Mouse (Mus musculus) frontal cortex, postnatal 36 days (tissue): ENCODE results near the gene Stum.
A peak's percentile ranks its signal among the peaks of the same experiment; 100 is the strongest.

ENCODE experiments used
- DNase-seq, 2 experiments: peaks; one replicate each; pipeline ENCODE4 v3.0.0; 2022; ENCODE audit warnings: low spot score in 2 of 2

Gene Stum

DNA sequence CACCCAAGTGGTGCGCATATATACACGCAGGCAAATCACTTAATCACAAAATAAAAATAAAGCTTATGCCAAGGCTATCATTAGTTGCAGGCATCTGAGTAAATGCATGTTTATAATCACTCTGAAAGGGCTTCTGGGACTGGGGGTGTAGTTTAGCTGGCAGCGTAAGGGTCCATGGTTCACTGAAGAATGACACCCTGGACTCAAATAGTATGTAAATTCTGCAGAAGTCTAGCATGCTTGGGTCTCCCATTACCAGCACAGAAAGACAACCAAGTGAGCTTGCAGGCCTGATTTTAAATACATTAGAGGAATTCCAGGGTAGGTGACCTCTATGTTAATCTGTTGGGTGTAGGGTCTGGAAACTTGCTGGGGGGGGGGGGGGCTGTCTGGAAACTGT is 16.5 kb upstream of the Stum start:
- no peak for DNase-seq

DNA sequence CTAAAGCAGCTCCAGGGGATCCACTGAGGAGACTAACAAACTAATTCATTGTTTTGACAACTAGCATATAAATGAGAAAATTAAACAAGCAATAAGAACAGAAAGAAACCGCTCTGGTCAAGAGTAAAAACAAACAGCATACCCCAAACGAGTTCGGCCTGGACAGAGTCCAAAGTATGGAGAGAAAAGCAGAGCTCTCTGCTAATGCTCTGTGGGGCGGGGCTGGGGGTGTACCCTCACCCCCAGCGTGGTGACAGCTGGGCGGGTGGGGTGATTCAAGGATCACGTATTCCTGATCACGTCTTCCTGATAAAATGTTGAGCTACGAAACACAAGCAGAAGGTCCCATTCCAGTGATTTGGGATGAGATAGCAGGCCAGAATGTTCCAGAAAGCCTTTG is 9.5 kb upstream of the Stum start:
- no peak for DNase-seq

DNA sequence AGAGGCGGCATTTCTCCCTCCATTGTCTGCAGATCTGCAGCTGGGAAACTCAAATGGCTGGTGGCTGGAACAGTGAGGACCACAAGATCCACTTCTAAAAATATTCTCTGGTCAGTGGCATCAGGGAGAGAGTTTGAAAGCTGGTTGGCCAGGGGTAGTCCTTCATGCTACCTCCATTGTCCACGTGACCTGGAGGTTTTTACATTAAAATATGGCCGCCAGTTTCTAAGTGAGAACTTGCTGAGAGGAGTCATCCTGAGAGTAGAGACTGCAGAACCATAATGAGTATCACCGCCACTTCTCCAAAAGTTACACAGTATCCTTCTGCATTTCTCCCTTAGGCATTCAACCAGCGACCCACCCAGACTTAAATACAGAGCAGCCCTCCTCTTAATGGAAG is 2.0 kb upstream of the Stum start:
- no peak for DNase-seq

DNA sequence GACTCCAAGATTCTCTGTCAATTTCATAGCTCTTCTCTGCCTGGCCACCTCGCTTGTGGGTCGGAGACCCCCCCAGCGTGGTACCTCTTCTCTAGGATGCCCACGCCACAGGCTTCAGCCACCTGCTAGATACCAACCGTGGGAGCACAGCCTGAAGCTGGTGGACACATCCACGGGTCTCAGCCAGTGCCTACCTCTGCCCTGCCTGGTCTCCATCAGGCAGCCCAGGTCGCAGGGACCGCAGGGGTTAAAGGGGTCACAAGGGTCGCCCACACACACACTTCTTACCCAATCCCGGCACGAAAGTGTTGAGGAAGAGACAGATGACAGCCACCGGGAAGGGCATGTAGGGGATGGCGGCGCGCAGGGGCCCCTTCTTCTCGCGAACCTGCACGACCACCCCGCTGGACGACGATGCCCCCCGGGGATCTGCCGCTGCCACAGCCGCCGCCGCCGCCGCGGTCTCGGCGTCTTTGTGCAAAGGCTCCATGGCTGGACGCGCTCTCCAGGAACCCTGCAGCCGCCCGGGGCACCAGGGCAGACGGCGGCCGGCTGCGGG is 385 bp downstream of the Stum start:
- DNase-seq = no peak

DNA sequence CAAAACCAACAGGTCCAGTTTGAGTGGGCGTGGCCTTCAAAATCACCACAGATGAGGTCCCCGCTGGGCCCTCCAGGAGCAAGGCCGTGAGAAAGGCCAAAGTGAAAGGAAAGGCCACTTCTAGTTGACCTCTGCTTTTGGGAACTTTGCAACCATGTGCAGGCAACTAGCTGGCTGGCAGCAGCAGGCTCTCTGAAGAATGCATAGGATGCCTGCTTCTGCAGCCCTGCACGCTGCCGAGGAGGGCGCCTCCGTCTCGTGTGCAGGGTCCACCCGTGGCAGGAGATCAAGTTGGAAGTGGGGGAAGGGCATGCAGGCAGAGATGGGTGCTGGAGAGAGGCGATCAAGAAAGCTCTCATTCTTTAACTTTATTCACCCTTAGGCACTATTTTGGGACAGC is 1.3 kb downstream of the Stum start:
- no peak for DNase-seq

DNA sequence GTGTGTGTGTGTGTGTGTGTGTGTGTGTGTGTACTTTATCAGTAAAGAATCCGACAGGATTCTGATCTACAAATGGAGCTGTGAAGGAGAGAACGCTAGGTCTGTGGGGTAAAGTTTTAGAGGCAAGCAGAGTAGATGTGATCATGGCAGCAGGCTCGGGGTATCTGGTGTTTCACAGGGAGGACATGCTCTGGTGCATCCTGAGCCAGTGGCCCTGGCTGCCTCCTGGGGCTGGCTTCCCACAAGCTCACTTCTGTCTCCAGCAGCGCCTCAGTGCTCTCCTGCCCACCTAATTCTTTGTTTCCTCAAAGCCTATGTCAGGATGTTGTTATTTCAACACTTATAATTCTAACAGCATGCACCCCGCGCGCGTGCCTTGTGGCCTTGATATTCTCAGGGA is 2.0 kb downstream of the Stum start:
- no peak for DNase-seq

DNA sequence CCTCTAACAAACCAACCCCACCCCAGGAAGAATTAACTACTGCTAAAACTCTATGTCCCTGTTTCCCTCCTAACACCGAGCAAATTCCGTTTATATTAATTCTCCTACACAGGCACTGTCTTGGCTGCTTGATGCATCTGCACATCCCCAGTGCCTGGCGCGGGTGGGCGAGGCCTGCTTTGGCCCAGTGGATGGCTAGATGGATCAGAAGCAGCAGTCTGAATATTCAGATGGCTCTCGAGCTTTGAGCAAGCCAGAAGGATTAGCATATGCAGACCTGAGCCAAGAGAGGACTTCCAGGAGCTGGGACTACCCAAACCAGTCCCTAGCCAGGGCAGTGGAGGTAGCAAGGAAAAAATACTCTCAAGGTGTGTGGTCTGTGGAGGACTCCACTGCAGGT is 3.0 kb downstream of the Stum start:
- no peak for DNase-seq

DNA sequence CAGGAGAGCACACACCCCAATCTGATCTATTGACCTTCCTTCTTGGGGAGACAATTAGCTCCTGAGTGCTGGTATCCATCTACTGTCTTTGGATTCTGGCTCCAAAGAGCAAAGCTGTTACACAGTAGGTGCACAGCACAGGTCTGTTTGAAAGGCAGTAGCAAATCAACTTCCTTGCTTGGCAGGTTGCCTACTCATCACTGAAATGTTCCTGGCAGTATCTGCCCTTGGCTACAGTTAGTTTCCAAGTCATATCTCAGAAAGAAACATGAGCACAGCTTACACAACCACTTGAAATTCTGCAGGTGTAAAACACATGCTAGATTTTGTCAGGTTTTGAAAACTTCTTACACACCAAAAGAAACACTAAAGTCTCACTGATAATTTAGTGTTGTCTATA is 9.7 kb downstream of the Stum start:
- DNase-seq = no peak

DNA sequence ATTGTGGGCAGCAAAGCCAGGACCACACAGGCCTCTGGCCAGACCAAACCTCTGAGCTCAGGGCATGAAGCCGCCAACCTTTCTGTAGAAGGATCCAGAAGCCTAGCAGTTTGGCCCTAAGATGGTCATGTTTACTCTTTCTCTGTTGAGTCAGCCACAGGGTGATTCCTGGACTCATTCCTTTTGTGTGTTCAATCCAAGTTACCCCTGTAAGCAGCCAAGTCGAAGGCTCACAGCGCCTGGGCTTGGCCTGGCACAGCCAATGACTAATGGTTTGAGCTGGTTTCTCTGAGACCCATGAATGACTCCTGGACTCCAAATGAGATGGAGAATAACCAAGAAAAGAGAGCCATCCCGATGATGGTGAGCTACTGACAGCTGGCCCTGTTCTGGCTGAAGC is 15.3 kb downstream of the Stum start:
- no peak for DNase-seq

DNA sequence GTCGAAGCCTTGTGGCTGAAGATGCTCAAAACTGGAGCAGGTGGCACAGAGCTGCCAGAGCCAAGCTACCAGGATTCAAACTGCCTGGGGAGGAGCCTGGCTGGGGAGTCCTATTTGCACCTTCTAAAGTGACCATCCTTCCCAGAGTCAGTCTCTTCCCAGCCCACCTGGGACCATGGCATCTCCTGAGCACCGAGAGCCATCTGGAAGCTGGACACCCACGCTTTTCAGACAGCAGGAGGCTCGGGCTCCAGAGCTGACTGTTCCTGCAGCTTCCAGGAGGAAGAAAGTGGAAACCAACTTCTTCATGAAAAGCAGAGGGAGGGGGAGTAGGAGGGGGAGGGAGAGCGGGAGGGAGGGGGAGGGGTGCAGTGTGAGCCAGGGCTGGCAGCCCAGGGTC is 17.7 kb downstream of the Stum start:
- DNase-seq = peak in 1 of 2 experiments; percentile 65

DNA sequence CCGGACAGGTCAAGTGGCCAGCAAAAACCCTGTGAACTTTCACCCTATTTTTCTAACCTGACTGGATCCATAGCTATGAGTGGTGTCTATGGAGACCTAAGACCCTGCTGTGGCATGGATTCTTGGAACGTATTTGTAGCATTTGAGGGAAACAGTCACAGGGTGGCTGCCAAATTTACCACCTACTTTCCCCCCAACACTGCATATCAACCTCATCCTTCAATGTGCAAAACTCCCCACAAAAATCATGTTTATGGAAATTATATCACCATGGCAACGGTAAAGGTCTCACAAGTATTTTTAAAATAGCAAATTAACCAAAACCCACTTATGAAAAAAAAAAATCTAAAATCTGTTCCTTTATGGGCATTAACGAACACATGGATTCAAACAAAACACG is 18.9 kb downstream of the Stum start:
- no peak for DNase-seq

DNA sequence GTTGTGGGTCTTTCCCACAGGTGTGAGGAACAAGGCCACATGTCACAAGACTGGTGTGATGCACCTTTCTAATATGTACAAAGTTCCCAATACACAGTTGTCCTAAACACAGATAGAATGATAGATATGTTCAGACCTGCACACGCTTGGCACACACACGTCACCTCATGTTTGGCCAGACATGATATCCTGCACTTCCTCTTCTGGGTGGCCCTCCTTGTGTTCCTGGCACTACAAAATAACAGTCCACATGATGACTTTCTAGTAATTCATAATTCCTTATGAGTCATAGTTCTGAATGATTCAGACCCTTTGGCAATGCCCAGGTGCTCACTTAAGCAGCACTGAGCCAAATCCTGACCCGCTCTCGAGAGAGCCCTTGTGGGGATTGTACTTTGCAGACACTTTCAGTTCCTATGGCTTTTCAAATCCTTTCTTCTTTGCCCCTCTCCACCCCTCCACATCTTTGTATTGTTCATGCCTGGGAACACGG is 20.3 kb downstream of the Stum start:
- DNase-seq = no peak

DNA sequence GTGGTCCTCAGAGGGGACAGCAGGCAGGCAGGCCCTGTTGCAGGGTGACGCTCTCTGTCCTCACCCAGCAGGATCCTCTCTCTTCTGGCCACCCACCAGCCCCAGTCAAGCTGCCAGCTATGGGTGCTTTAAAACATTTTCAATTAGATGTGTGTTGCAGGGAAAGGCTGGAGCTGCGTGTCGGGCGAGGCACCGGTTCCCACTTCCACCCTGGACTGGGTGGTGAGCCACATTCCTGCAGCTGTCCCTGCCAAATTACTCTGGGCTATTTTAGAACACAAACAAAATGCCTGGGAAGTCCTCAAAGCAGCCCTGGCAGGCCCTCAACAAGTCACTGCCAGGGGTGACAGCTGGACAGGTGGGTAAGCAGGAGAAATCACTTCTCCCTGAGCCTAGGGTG is 20.9 kb downstream of the Stum start:
- DNase-seq = no peak

DNA sequence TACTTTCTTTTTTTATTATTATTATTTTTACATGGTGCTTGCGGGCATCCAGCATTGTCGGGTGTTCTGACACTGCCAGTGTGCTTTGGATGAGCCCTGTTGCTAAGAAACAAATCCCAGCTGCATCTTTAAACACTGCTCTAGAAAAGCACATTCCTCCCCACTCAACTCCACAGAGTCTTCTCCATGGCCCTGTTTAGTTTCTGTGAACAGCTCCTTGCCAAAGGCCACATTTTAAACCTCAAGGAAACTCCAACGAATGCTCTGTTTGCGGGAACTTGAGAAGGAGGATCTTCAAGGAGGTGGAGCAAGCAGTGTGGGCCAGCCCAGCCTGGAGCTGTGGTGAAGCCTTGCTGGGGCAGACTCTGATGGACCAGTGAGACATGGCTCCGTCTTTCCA is 22.6 kb downstream of the Stum start:
- no peak for DNase-seq

DNA sequence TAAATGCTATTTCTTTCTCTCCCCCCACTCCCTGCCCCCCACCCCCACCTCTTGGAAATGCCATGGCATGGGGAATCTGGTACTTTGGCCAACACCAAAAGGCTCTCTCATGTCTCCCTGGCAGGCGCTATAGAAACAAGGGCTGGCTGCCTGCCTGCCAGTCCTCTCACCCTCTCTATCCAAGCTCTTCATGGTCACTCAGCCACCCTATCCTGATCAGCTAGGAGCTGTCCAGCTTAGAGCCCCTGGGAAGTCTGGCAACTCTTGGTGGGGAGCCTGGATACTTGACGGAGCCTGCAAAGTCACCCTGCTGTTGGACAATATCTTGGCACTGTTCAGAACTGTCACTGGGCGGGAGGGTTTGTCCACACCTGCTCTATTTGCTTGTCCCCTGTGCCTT is 24.6 kb downstream of the Stum start:
- DNase-seq = no peak

DNA sequence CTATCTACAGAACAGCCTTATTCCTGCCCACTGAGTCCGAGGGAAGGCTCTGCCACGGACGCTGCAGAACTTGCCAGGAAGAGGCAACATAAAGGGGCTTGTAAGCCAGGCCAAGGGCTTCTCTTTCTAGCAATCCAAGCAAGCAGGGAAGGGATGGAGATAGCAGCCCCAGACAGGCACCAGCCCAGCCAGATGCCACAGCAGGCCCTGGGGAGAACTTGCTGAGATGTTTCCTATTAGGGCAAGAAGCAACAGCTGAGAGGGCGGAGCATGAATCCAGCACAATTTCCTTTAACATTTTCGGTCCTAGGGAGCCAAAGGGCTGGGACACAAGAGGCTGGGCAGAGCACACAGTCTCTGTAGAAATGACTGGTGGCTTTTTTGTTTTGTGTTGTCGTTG is 25.0 kb downstream of the Stum start:
- no peak for DNase-seq

DNA sequence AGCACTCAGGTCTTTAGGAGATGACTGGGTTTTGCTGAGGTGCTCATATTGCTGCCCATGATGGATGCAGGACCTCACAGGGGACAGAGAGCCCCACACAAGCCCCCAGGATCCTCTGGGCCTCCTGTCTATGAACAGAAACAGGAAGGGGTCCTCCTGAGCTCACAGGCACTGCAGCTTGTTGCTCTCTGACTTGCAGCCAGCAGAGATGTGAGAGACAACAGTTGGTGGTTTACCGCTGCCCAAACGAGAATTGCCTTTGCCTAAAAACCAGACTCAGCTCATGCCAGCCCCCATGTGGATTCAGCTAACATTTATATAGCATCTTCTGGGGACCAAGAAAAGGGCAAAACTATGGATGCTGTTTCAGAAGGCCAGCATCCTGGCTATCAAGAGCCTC is 33.7 kb downstream of the Stum start:
- no peak for DNase-seq

DNA sequence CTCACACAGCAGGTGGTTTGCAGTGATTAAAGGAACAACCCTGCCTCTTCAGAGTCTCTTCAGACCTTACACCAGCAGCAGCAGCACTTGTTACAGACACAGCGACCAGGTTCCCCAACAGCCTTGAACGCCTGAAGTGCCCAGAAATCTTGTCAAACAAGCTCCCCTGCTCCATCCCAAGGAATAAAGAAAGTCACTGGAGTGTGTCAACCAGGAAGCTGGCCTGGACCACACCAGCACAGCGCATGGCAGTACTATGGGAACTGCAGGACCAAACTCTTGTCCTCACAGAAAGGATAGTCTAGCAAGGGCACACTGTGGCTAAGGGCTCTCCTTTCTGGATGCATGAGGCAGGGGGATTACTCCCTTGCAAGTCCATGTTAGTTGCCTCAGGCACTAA is 38.9 kb downstream of the Stum start:
- no peak for DNase-seq

DNA sequence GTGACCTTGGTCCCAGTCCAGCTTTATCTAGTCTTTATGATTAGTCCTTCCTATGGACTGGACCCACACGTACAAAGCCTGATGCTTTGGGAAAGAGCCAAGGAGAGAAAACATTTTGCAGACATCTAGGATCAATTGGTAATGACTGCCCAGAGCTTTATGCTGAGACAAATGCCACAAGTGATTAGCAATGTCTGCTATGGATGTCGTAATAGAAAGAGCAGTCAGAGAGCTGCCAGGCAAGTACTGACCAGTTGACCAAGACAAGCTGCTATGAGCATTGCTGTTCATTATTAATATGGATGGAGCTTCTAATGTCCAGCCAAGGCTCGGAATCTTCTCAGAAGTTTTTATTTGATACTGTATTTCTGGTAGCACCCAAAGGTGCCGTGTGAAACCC is 43.8 kb downstream of the Stum start:
- DNase-seq = no peak

DNA sequence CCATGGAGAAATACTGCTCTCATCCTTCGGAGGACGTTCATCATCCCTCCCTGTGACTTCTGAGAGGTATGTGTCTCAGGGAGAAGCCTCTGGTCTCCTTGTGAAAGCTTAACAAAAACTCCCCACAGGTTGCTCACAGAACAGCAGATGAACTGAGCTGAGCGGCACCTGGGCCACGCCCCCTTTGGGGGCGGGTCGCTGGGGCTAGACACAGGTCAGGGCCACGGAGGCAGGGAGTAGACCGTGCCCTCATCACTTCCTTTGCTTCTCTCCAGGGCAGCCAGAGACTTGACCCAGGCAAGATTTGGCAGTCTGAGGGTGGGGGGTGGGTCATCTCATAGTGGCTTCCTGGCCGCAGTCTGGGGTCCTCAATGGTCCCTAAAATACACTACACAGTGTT is 48.4 kb downstream of the Stum start:
- DNase-seq = no peak

DNA sequence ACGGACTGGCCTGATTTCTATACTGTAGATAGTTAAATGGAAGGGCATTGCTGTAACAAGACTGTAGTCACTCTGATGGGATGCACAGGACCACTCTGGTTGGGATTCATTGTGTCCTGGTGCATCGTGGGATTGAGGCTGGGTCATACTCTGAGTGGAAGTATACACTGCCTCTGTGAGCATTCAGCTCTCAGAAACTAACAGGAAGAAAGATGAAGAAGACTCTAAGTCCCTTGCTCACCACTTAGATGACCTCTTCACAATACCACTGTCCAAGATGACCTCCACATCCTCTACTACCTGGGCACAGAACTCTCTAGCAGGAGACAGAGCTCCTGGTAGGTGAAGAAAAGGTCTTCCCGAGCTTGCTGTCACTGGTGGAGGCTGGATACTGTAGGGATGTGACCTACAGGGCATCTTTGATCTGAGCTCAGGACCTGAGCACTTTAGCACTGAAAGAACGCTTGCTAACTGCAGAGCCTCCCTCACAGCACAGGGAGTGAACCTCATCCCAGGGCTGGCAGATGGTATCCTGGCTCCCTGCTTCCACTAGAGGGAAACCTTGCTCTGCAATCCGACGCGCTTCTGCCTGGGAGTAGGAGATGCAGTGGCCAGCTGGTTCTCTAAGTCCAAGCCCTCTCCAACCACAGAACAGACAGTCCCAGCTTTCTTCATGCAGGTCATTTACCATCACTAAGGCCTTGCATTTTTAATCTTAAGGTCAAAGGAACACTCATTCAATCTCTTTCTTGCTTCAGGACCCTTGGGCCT is 49.3 kb downstream of the Stum start:
- peak; percentile 51 to 67 for DNase-seq

DNA sequence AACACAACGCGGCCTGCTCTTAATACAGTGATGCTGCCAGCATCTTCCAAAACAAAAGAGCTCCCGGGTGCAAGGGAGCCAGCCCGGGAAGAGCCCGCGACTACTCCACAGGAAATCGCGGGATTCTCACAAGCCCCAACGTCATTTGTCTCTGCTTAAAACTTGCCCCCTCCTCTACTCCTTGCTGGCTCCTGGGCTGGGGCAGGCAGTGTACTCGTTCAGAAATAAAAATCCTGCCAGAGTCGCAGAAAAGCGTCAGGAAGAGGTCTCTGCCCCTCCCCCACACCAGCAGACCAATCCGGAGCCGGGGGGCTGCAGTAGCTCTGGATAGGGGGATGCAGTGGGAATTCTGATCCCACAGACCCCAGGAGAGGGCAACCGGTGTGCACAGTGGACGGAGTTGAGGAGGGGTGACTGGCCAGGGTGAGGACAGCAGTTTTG is 50.2 kb downstream of the Stum start:
- DNase-seq = no peak

DNA sequence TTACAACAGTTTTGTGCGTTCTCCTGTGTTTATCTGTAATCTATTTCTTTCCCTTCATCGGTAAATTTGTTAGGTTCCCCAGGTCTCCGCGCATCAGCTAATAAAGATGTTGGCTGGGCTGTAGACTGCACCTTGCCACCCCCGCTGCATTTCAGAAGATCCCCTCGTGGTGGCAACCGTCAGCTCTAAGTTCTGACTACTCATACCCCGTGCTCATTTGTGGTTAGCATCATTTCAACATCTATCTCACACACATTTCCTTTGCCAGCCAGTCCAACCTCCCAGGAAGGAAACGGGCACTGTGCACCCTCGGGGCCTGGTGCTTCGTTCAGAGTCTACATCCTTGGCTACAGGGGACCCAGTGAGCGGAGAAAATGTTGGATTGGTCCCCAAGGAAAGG is 51.5 kb downstream of the Stum start:
- DNase-seq = no peak

DNA sequence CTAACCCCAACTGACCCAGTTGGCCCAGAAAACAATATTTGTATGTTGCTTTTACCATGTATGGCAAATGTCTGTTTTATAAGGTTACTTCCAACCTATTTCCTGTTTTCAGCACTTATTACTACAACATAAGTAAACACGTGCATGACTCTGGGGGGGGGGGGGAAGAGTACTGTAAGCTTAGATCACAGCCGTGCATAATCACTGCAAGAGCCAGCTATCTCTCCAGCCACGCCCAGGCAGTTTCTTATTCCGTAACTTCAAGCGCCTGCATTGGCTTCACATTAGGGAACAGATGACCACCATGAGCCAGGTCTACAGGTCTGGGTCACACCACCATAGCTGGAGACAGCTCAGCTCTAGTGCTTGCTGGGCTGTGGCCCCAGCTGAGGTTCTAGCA is 53.5 kb downstream of the Stum start:
- no peak for DNase-seq
